Mouse (Mus musculus) mammary gland, adult 2 months (tissue): ENCODE results near the gene Bspry. TPM values are rescaled to one million over a fixed set of nuclear protein-coding genes. Genes with fewer than 3 reads are reported as not detected.

Source experiments
- polyA plus RNA-seq: library from polyadenylated mRNA; depleted of rRNA; stranded (reverse); fragments of >200 nt; gene quantifications from 2 replicates; pipeline ENCODE4 v1.2.3, GENCODE M21; 2012; ENCODE audit warnings: low replicate concordance; rRNA removed

The Bspry gene
- polyA plus RNA-seq: 10.6 and 11.3 TPM in 2 replicates

DNA sequence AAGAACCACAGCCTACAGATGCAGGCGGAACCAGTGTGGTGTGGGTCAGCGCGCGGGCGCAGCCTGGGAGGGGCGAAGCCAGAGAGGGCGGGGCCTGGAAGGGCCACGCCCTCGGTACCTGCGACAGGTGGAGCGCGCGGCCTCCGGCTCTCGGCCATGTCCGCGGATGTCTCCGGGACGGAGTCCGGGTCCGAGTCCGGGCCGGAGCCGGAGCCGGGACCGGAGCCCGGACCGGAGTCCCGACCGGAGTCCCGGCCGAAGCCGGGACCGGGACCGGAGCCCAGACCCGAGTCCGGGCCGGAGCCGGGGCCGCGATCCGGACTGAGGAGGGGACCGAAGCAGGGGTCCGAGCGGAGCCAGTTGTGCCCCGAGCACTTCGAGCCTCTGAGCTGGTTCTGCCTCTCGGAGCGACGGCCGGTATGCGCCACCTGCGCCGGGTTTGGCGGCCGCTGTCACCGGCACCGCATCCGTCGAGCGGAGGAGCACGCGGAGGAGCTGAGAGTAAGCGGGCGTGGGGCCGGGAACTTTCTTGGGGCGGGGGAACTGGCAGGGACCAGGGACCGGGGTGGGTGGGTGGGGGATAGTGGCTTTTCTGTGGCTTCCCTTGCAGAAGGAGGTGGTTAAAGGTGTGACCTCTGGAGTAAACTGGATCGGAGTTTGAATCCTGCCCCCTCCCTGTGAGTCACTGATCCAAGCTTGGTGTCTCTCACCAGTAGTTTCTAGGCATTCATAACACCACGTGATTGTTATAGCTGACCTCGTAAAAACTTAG lies at the start of gene Bspry:
Gene Bspry (plus strand): TSS at position 117 of the 772 bp plus-strand sequence.

DNA sequence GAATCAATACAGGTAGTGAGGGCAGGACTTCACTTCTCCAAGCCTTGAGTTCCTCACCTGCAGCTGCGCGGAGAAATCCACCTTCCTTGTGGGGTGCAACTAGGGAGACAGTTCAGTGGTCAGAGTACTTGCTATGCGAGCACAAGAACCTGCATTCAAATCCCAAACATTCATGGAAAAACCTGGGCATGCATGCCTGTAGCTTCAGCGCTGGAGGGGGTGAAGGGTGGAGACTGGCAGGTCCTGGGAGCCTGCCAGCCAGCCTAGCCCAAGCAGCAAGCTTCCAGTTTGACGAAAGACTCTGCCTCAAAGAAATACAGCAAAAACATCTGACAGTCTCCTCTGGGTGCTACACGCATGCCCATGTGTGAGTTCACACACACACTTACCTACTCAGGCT lies 44.8 kb upstream of the Bspry start, which contains the start of gene Rnf183:
Gene Rnf183 (minus strand): TSS at position 172 of the 400 bp plus-strand sequence.

GRCm38 (mm10) chr4:62470598-62471051 lies 9.2 kb upstream of the Bspry start, which contains the start of gene Wdr31:
Gene Wdr31, minus strand, starts transcription at chr4:62470896.

GRCm38 (mm10) chr4:62503374-62503970 lies 23.6 kb downstream of the Bspry start, which contains the start of gene Hdhd3:
Gene Hdhd3, minus strand, starts transcription at chr4:62503467.

GRCm38 (mm10) chr4:62519849-62520233 lies 40.0 kb downstream of the Bspry start, which contains the start of gene Alad:
Gene Alad, minus strand, starts transcription at chr4:62519918.

GRCm38 (mm10) chr4:62524651-62525488 lies 45.0 kb downstream of the Bspry start, which contains the start of the genes Pole3 and 4933430I17Rik:
Gene Pole3, minus strand, starts transcription at chr4:62525068.
Gene 4933430I17Rik, plus strand, starts transcription at chr4:62525369.

Other genes with a start within 250 kb of the Bspry start
- gene Zfp37, start 249.0 kb upstream of the Bspry start, polyA plus RNA-seq: 0.13 and 0.50 TPM in 2 replicates
- gene Slc31a2, start 217.5 kb upstream of the Bspry start, polyA plus RNA-seq: 19.1 and 38.9 TPM in 2 replicates
- gene Fkbp15, start 119.5 kb upstream of the Bspry start, polyA plus RNA-seq: 42.8 and 49.2 TPM in 2 replicates
- 9.0 and 21.7 TPM in 2 replicates for gene Slc31a1, start 119.3 kb upstream of the Bspry start, polyA plus RNA-seq
- 19.6 and 32.2 TPM in 2 replicates for gene Cdc26, start 71.4 kb upstream of the Bspry start, polyA plus RNA-seq
- gene Prpf4, start 71.3 kb upstream of the Bspry start, polyA plus RNA-seq: 9.4 and 14.1 TPM in 2 replicates
- 0.24 and 0.49 TPM in 2 replicates for gene Rnf183, start 44.8 kb upstream of the Bspry start, polyA plus RNA-seq
- 0.62 and 1.2 TPM in 2 replicates for gene Wdr31, start 9.2 kb upstream of the Bspry start, polyA plus RNA-seq
- 12.1 and 15.6 TPM in 2 replicates for gene Hdhd3, start 23.4 kb downstream of the Bspry start, polyA plus RNA-seq
- gene Alad, start 39.9 kb downstream of the Bspry start, polyA plus RNA-seq: 132 and 139 TPM in 2 replicates
- gene Pole3, start 45.0 kb downstream of the Bspry start, polyA plus RNA-seq: 10.1 and 17.1 TPM in 2 replicates
- 0.22 TPM in 1 of 2 replicates, not detected in the other for gene 4933430I17Rik, start 45.3 kb downstream of the Bspry start, polyA plus RNA-seq
- gene Rgs3, start 79.8 kb downstream of the Bspry start, polyA plus RNA-seq: 78.3 and 83.9 TPM in 2 replicates